Mouse (Mus musculus): ENCODE results near the gene Ifnlr1.
"Not testable (repeated sequence)": the region's sequence is repeated elsewhere in the genome, so short reads cannot be mapped to it uniquely, and the experiment has no call there.

The Ifnlr1 gene

DNA sequence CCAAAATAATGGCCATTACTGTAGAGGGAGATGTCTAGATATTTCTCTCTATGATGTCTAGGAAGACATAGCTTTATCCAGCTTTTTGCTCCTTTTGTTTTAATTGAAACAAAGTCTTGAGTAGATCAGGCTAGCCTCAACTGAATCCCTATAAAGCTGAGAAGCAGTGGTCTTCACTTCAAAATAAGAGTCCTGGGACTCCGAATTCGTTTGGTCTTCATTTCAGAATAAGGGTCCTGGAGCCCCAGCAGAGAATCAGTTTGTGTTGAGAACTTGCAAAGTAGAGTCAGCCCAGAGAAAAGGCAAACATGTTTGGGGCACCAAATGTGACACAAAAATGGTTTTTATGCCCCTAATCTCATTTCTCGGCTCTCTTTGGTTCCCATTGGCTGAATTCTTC, 1.4 kb upstream of the Ifnlr1 start:
- DNase-seq (ENCODE audit: low spot score) = no peak

- DNase-seq (ENCODE audit: low spot score) = no peak
These were observed 474 bp downstream of the Ifnlr1 start for GRCm38 (mm10) chr4:135686568-135686953.

DNA sequence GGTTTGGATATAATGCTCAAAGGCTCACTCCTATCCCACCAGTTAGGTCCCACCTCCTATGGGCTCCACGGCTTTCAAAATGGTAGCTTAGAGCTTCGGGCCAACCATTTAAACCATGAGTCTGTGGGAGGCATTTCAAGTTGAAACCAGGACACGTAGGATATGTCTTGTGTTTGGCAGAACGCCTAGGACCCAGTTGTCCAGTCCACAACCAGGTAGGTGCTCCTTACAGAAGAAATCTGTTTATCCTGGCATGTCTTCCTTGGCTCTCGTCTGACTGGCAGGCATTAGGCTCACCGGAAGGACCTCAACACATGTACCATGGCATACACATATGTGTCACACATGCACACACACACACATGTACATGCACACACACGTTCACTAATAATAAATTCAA, 3.7 kb downstream of the Ifnlr1 start:
- no peak for DNase-seq (ENCODE audit: low spot score)

- no peak for DNase-seq (ENCODE audit: low spot score)
These were observed 4.2 kb downstream of the Ifnlr1 start for GRCm38 (mm10) chr4:135690241-135690640.

DNA sequence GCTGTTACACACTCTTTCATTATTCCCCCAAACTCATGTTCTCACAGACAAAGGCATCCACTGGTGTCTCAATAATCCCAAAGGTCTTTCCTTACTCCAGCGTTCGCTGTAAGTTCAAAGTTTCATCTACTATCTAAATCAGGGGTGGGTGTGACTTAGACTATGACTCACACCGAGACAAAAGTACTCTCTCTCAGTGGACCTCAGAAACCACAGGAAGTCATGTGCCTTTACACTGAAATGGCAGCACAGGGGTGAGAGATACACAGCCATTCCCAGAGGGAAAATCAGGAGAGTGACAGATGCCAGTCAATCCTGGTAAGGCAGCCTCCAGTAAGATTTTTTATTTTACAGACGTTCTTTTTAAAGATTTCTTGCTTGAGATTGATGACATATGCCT, 6.8 kb downstream of the Ifnlr1 start:
- DNase-seq (ENCODE audit: low spot score) = no peak

- DNase-seq (ENCODE audit: low spot score) = no peak
These were observed 12.4 kb downstream of the Ifnlr1 start for GRCm38 (mm10) chr4:135698498-135698897.

DNA sequence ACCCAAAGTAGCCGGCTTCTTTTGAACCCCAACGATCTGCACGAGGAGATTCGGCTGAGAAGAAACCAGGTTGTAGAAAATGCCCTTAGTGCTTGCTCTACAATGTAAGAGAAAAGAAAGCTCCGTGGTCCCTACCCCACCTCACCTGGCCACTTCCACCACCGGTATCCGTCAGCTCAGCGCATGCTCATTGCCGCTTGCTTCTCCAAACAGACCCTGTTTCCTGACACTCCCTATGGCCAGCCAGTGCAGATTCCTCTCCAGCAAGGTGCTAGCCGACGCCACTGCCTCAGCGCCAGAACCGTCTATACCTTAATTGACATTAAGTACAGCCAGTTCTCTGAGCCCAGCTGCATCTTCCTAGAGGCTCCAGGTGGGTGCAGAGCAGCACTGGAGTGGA, 17.4 kb downstream of the Ifnlr1 start:
- no peak for DNase-seq (ENCODE audit: low spot score)

DNA sequence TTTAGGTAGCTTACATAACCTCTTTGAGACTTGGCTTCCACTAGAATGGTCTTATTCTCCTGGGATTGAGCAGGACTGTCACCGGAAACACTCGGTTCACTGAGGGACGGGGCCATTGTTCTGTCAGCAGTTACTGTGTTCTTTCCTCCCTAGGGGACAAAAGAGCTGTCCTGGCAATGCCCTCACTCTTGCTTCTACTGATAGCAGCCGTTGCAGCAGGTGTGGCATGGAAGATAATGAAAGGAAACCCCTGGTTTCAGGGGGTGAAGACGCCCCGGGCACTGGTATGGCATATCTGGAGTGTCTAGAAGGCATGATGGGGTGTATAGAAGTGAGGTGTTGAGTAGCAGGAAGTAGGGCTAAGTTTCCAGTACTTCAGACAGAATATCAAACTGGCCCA, 17.9 kb downstream of the Ifnlr1 start:
- DNase-seq (ENCODE audit: low spot score) = no peak

DNA sequence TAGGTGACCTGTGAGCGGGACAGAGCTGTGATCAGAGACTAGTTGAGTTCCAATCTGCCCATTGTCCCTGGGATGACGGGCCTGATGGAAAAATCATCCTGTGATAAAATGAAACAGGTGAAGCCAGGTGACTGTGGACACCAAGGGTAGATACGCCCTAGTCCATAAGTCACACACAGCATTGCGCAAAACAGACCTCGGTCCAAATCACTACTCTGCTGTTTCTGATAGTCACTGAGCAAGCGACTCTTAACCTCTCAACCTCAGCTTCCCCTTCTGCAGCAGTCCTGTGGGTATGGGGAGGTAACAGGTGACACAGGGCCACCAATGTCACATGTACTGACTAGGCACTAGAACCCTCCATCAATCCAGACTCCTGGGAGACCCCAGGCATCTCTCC, 20.0 kb downstream of the Ifnlr1 start:
- no peak for DNase-seq (ENCODE audit: low spot score)

GRCm38 (mm10) chr4:135709072-135709564, 23.0 kb downstream of the Ifnlr1 start:
- DNase-seq (ENCODE audit: low spot score) = peak; percentile 90

GRCm38 (mm10) chr4:135709621-135710020, 23.5 kb downstream of the Ifnlr1 start:
- no peak for DNase-seq (ENCODE audit: low spot score)

- DNase-seq (ENCODE audit: low spot score) = no peak
These were observed 24.3 kb downstream of the Ifnlr1 start for GRCm38 (mm10) chr4:135710392-135710791.

GRCm38 (mm10) chr4:135714776-135715175, 28.7 kb downstream of the Ifnlr1 start:
- no peak for DNase-seq (ENCODE audit: low spot score)

DNA sequence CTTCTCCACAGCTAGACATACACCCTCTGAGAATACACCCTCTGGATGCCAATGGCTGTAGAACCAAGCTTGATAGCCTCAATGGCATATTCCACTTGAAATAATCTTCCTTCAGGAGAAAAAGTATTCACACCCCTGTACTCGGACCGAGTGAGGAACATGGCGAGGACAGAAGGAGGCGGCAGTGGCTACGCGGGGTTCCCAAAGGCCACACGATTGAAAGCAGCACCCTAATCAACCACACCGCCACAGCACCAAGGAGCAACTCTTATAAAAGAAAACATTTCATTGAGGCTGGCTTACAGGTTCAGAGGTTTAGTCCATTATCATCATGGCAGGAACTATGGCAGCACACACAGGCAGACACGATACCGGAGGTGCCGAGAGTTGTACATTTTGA, 30.4 kb downstream of the Ifnlr1 start:
- DNase-seq (ENCODE audit: low spot score) = not testable (repeated sequence)

DNA sequence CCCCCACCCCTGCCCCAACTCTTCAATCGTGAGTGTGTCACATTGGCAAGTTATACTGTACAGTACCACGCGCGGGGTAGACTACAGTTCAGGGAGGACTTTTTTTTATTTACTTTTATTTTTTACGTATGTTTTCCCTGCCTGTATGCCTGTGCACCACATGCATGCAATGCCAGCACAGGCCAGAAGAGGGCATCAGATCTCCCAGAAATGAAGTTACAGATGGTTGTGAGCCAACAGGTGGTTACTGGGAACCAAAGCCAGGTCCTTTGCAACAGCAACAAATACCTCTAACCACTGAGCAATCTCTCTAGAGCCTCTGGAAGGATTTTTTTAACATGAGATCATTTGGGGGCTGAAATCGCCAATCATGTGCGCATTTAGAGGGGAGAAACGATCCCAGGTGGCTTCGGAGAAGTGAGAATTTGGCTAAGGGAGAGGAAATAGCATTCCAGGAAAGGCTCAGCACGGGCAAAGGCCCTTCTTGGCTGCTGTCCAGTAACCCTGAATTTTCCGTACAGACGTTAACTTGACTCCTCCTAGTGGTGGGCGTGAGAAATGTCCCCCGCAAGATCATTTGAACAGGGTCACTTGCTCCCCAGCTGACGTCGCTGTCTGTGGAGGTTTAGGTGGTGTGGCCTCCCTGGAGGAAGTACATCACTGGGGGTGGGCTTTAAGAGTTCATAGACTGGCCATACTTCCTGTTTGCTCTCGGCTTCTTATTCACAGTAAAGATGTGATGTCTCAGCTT, 36.6 kb downstream of the Ifnlr1 start:
- DNase-seq (ENCODE audit: low spot score) = no peak

DNA sequence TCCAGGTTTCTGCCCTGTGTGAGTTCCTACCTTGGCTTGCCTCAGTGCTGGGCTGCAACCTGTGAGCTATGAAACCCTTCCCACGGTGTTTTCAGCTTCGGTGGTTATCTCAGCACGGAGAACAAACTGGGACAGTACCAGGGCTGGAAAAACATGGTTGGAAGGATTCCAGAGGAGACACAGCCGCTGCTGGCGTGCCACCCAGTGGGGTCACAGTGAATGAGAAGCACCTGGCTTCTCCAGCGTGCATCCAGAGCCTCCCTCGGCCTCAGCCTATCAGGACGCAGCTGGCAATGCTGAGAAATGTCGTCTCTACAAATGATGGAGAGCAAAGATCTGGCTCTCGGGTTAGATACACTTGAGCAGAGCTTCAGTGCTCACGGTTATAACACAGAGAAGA, 40.3 kb downstream of the Ifnlr1 start:
- DNase-seq (ENCODE audit: low spot score) = no peak

DNA sequence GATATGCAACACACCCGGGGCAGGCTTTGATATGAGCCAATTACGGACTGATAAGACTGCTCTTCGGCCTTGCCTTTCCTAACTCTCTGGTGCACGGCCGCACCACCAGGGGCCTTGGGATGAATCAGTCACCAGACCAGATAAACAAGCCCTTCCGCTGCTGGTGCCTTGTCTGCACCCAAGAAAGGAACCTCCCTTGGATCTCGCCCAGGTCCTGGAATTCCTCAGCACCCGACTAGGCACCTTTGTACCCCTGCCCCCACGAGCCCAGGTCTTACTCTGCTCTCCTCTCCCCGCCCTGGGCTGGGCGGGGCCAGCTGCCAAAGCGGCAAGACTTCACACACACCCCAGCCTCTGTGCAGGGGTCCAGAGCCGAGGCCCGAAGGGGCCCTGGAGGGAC, 41.7 kb downstream of the Ifnlr1 start, which contains the start of gene Il22ra1:
Il22ra1 (plus strand) TSS at position 356 of the 400 bp plus-strand sequence.
- DNase-seq (ENCODE audit: low spot score) = peak; percentile 52

- DNase-seq (ENCODE audit: low spot score) = peak; percentile 33
These were observed 44.1 kb downstream of the Ifnlr1 start for GRCm38 (mm10) chr4:135730204-135730603.

GRCm38 (mm10) chr4:135730951-135731350, 44.9 kb downstream of the Ifnlr1 start:
- no peak for DNase-seq (ENCODE audit: low spot score)

GRCm38 (mm10) chr4:135733901-135734300, 47.8 kb downstream of the Ifnlr1 start:
- DNase-seq (ENCODE audit: low spot score) = no peak

DNA sequence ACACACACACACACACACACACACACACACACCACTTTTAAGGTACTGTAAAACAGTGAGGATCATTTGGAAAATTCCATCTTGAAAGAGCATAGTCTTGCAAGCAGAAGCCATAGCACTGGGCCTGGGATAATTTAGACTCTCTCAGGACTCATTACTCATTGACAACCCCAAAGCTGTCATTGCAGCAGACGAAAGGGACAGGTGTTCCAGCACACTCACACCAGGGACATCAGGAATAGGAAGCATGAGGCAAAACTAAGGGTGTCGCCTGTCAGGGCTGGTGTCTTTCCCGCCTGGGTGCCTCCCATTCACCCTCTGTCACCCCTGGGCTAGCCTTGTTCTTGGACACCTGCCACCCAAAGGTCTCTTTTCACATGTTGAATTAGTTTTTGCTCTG, 50.8 kb downstream of the Ifnlr1 start:
- no peak for DNase-seq (ENCODE audit: low spot score)

DNA sequence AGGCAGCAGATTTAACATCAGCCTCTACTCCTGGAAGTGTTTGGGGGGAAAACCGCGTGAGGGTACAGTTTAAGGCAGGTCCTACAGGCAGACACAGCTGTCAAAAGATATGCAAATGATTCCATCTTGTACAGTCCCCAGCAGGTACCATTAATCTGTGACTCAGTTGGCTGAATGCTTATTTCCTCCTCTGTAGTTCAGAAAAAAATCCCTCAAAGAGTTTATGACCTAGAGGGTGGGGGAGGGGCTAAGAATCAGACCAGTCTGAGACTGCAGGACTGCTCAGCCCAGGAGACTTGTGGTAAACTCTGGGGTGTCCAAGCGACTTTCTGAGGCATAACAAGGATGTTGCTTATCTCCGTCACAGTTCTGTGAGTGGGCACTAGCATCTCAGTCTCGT, 52.1 kb downstream of the Ifnlr1 start:
- no peak for DNase-seq (ENCODE audit: low spot score)

DNA sequence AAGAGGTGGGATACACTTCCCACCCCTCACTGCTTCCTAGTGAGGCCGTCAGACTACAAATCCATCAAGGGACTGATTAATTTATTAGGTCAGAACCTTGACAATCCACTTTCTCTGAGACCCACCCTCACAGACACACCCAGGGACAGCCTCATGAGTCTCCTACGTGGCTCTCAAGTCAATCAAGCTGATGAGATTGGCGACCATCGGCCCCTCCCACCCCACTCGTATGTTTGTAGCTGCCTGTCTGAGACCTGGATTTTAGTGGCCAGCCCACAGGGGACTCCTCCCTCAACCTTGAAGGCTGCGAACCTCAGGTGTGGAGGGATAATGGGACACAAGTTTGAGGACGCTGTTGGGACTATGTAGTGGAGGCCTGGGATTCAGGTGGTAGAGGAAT, 53.1 kb downstream of the Ifnlr1 start:
- no peak for DNase-seq (ENCODE audit: low spot score)

GRCm38 (mm10) chr4:135739672-135740071, 53.6 kb downstream of the Ifnlr1 start:
- DNase-seq (ENCODE audit: low spot score) = no peak
